Mouse (Mus musculus) kidney, embryonic 15.5 days (tissue): Measurements from ENCODE around the gene Adgrv1. TPM values are rescaled to one million over a fixed set of nuclear protein-coding genes. Genes with fewer than 3 reads are reported as not detected.

Experiments
- ATAC-seq: fragments of 200-750 bp; cut with Nextera tagmentation; replicated peaks from 2 replicates; pipeline ENCODE4 v1.8.0; 2017; ENCODE audit warnings: moderate TSS enrichment; ENCODE audit not compliant: low FRiP score
- H3K27ac ChIP-seq: fragments of 300-500 bp; sonication (generic); 2 replicates; pipeline ENCODE4 v1.5.1; 2015; ENCODE audit warnings: mild to moderate bottlenecking, inconsistent platforms
- H3K27me3 ChIP-seq: fragments of 300-500 bp; sonication (generic); 2 replicates; pipeline ENCODE4 v1.6.1; 2015; ENCODE audit warnings: inconsistent platforms
- H3K36me3 ChIP-seq: fragments of 300-500 bp; sonication (generic); 2 replicates; pipeline ENCODE4 v1.6.1; 2015; ENCODE audit warnings: inconsistent platforms
- H3K4me1 ChIP-seq: fragments of 300-500 bp; sonication (generic); 2 replicates; pipeline ENCODE4 v1.6.1; 2015; ENCODE audit warnings: inconsistent platforms
- H3K4me2 ChIP-seq: fragments of 300-500 bp; sonication (generic); 2 replicates; pipeline ENCODE4 v1.6.1; 2015; ENCODE audit warnings: moderate library complexity, mild to moderate bottlenecking, inconsistent platforms
- H3K4me3 ChIP-seq: fragments of 300-500 bp; sonication (generic); replicated peaks from 2 replicates; pipeline ENCODE4 v1.5.1; 2015; ENCODE audit warnings: mild to moderate bottlenecking, inconsistent platforms
- H3K9ac ChIP-seq: fragments of 300-500 bp; sonication (generic); 2 replicates; pipeline ENCODE4 v1.6.1; 2015; ENCODE audit warnings: mild to moderate bottlenecking, inconsistent platforms
- H3K9me3 ChIP-seq: fragments of 300-500 bp; sonication (generic); replicated peaks from 2 replicates; pipeline ENCODE4 v1.6.1; 2016; ENCODE audit warnings: inconsistent platforms
- WGBS: fragments of 180-500 bp; shearing (Covaris S2); methylation state at CpG from one replicate; pipeline ENCODE4 v1.1.7; 2015; ENCODE audit warnings: mixed read lengths; 5-methylcytosine and 5-hydroxymethylcytosine counted together
- polyA plus RNA-seq: library from polyadenylated mRNA; unstranded; fragments of >200 nt; fragmentation: Nextera tagmentation; extraction: Ambion mirVana; gene quantifications from 2 replicates; pipeline ENCODE4 v1.2.1, GENCODE M21; 2015

The Adgrv1 gene
- polyA plus RNA-seq, 1 experiment from 2014 or later = 4.3 TPM

DNA sequence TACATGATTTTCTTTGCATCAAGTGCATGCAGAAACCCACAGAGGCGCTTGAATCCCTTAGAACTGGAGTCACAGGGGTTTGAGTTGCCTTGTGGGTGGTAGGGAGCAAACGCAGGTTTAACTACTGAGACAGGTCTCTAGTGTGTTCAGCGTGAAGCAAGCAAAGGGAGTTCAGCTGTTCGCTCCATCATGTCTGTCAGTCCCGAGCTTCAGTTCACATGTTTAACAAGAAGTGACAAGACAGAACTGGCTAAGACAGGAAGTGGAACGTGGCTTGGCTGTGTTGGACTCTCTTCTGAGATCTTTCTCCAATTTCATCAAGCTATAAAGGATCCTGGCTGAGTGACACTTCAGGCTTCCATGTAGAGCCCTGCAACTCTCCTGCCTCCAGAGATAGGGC is 523.3 kb downstream of the Adgrv1 start:
- no peaks in the 10 kb centered on the region for H3K36me3 ChIP-seq
- no peak overlapping the region for H3K9ac ChIP-seq
- ATAC-seq = no peak
- H3K9me3 ChIP-seq = no peaks in the 10 kb centered on the region
- WGBS = 57% methylated on average over 6 of the region's 6 CpGs
- H3K4me3 ChIP-seq = no peak overlapping the region
- H3K27me3 ChIP-seq = no peaks in the 10 kb centered on the region
- H3K4me2 ChIP-seq = no peak overlapping the region
- peaks cover 10% of the 10 kb centered on the region for H3K4me1 ChIP-seq
- no peak overlapping the region for H3K27ac ChIP-seq

DNA sequence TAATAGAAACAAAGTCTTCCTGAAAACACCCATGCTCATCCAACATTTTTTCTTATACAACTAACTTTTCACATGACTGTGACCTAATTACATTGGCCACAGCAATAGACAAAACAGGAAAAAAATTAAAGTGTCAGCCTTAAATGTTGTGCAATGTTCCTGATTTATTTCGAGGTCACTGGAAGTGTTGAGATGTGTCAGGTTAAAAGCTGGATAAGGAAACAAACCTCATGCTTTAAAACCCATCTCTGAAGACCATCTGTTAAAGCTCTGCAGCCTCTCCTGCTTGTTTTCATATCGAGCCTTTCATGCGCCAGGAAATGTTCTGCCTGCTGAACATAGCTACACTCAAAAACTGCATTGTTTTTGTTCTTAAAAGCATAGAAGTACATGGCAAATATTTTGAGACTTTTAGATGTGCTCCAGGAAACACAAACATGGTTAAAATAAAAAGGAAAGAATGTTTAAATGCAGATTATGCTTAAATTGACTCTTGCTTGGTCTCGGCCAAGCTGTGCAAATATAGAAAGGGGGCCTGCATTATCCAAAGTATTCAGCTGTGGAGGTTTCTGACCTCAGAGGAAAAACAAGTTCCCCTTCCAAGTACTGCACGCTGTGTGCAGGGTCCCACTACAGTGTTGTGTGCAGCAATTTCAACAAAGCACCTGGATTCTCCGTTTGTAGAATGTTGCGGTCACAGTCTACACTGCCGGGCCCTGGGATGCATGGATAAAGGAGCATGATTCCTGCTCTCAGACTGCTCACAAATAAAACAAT is 524.2 kb downstream of the Adgrv1 start:
- WGBS = 38% methylated on average over 8 of the region's 8 CpGs
- Histone ChIP-seq H3K36me3 (no peaks in the 10 kb centered on the region), H3K9me3 (no peaks in the 10 kb centered on the region), H3K9ac (no peak overlapping the region), H3K4me3 (no peak overlapping the region), H3K4me1 (peaks cover 13% of the 10 kb centered on the region), H3K27me3 (no peaks in the 10 kb centered on the region), H3K27ac (peak overlapping the region; percentile 82), H3K4me2 (no peak overlapping the region)
- ATAC-seq = peak; percentile 66

DNA sequence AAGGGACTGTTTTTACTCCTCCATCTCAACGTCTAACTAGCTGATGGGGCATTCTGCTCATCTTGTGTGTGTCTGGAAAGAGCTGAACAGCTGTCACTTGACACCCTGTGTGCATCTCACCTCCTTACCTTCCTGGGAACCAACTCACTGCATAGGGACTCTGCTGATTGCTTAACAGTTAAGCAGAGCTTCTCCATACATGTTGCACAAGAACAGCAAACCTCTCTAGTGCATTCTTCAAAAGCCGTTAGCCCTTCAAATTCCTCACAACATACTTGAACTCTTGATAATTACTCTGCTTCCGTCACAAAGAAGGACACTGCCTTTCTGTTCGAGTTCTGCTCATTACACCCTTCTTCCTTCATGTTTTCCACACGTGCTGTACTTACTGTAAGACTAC is 525.5 kb downstream of the Adgrv1 start:
- no peaks in the 10 kb centered on the region for H3K27me3 ChIP-seq
- no peak overlapping the region for H3K9ac ChIP-seq
- ATAC-seq = no peak
- peaks cover 14% of the 10 kb centered on the region for H3K4me1 ChIP-seq
- no peak overlapping the region for H3K4me3 ChIP-seq
- H3K27ac ChIP-seq = no peak overlapping the region
- H3K4me2 ChIP-seq = no peak overlapping the region
- 48% methylated on average over 5 of the region's 5 CpGs for whole genome bisulfite sequencing
- H3K9me3 ChIP-seq = no peaks in the 10 kb centered on the region
- no peaks in the 10 kb centered on the region for H3K36me3 ChIP-seq

DNA sequence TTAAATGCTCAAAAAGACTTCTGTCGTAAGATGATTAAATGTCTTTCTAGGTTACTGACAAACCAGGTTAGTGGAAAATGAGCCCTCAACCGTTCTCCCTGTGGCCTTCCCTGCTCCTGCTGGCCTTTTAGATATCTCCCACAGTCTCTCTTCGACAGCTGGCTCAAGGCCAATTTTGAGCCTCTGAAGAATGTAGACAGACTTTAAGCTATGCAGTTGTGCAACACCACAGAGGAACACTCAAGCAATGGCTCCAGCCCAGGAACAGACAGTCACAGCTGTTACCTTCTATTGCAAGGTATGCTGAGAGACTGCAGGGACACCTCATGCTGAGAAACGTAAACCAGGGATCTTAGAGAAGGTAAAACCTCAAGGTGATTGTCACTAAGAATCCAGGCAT is 529.2 kb downstream of the Adgrv1 start:
- Histone ChIP-seq H3K27ac (no peak overlapping the region), H3K4me2 (no peak overlapping the region), H3K9me3 (no peaks in the 10 kb centered on the region), H3K36me3 (no peaks in the 10 kb centered on the region), H3K4me3 (no peak overlapping the region), H3K9ac (no peak overlapping the region), H3K27me3 (no peaks in the 10 kb centered on the region), H3K4me1 (0 out of 2 replicates have a peak, but pooled peaks cover 11% of the 10 kb centered on the region)
- ATAC-seq = peak; percentile 74
- 48% methylated on average over 4 of the region's 4 CpGs for WGBS

DNA sequence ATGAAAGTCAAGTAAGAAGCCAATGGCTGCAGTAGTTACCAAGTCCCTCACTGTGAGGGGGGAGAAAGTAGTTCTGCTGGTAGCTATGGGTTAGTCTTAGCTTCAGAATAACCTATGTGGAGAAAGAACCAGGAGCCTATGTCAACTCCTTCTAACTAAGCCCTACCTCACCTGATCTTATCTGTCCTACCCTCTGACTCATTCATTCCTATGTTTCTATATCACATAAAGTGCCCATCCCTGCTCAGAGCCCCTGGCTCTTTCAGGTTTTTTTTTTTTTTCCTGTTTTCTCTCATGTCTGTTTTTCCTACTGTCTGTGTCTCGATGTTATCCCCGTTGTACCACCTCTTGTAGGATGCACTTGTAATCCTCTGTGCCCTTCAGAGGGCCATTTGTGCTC is 536.5 kb downstream of the Adgrv1 start:
- Histone ChIP-seq H3K27me3 (no peaks in the 10 kb centered on the region), H3K4me1 (no peaks in the 10 kb centered on the region), H3K4me3 (no peak overlapping the region), H3K4me2 (no peak overlapping the region), H3K36me3 (no peaks in the 10 kb centered on the region), H3K27ac (no peak overlapping the region), H3K9me3 (no peaks in the 10 kb centered on the region), H3K9ac (no peak overlapping the region)
- ATAC-seq = no peak
- WGBS = 91% methylated on average over 2 of the region's 2 CpGs

DNA sequence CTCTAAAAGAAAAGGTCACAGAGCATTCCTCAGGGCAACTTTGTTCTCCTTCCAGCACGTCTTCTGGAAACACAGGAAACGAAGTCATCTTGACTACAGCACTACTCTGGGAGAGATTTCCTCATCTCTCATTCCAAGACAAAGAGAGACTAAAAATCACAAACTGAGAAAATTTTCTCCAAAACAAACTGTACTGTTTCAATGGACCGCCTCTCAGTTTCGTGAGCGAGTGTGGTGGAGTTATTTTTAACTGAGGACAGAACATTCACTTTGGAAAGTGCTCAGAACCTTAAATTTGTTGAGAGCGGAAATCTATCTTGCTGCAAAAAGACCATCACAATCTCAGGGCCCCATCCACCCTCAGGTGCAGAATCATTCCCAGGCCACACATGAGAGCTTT is 538.4 kb downstream of the Adgrv1 start:
- Histone ChIP-seq H3K4me3 (no peak overlapping the region), H3K27ac (no peak overlapping the region), H3K36me3 (no peaks in the 10 kb centered on the region), H3K9me3 (no peaks in the 10 kb centered on the region), H3K9ac (no peak overlapping the region), H3K4me2 (no peak overlapping the region), H3K27me3 (no peaks in the 10 kb centered on the region), H3K4me1 (no peaks in the 10 kb centered on the region)
- WGBS = 72% methylated on average over 6 of the region's 6 CpGs
- ATAC-seq = no peak

DNA sequence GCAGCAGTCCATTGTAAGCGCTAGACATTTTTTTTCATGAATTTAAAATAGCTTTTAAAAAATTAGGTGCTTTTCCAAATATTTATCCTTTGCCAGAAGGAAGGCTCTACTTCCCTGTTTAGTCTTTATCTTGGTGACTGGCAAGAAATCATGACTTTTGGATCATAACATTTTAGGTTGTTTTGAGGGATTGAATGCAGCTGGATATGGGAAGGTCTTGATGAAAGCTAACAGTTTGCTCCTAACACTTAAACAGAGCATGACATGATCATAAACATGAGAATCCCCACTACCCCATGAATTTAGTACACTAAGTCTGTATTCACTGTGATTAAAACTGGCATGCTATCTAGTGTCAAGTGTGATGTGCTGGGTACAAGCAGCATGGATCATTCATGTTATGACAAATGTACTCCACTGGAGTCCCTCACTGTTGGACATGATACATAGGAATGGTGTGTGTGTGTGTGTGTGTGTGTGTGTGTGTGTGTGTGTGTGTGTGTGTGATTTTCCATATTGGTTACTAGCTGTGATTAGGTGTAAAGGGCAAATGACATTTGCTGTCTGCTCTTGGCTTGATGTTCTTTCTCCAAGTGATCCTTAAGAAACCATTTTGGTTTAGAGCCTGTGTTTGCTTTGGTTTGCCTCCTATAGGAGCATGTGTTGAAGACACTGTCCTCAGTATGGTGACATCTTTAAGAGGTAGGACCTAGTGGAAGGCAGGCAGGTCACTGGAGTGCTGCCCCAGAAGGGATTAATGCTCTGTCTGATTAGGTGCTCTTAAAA is 542.7 kb downstream of the Adgrv1 start:
- Histone ChIP-seq H3K27ac (no peak overlapping the region), H3K4me2 (no peak overlapping the region), H3K4me3 (no peak overlapping the region), H3K27me3 (no peaks in the 10 kb centered on the region), H3K4me1 (no peaks in the 10 kb centered on the region), H3K36me3 (no peaks in the 10 kb centered on the region), H3K9me3 (no peaks in the 10 kb centered on the region), H3K9ac (no peak overlapping the region)
- ATAC-seq = no peak
- 93% methylated on average over 1 of the region's 1 CpGs for WGBS

DNA sequence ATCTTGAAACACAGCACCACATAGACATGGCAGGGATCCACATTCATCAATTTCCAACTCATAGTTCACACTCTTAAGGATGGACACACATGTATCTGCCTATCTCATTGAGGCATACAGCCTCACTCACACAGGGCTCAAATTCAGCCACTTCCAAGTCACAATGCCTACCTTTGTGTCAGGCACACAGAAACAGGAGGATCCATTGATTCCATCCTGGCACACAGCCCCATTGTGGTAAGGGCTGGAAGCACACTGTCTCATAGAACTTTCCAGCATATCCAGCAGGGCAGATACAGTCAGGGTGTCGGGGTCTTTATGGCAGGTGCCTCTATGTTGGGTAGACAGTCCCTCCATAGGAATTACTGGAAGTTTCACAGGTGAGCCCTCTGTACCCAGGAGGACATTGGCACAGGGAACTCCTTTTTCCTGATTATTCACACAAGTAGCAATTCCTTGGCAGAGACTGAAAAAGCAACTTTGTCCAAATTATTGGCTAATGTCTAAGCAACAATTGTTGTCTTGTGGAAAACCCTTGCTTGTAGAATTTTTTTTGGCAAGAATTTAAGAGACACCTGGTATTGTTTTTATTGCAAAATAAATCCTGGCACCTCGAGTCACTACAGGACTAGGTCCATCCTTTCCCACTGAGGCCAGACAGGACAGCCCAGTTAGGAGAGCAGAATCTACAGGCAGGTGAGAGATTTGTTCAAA is 545.8 kb downstream of the Adgrv1 start:
- H3K9me3 ChIP-seq = no peaks in the 10 kb centered on the region
- 76% methylated on average over 2 of the region's 2 CpGs for WGBS
- H3K27ac ChIP-seq = no peak overlapping the region
- no peaks in the 10 kb centered on the region for H3K36me3 ChIP-seq
- H3K4me3 ChIP-seq = no peak overlapping the region
- no peak overlapping the region for H3K4me2 ChIP-seq
- H3K27me3 ChIP-seq = no peaks in the 10 kb centered on the region
- no peaks in the 10 kb centered on the region for H3K4me1 ChIP-seq
- no peak overlapping the region for H3K9ac ChIP-seq
- ATAC-seq = no peak

DNA sequence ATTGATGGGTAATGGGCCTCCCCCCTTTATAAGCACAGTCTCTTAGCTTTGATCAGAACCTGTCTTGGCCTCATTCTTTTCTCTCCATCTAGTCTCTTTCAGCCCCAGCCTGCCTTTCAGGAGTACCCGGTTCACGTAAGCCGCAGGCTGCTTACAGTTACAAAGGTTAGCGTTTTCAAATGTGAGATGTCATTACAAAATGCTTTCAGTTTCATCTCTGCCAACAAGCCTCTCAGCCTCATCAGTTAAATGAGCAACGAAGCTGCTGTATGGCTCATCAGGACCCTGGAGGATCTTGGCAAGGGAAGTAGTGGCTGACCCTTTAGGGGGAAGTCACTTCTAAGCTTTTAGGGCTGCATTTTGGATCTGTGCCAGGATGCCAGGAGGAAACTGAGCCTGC is 560.7 kb downstream of the Adgrv1 start:
- no peaks in the 10 kb centered on the region for H3K9me3 ChIP-seq
- H3K4me2 ChIP-seq = no peak overlapping the region
- H3K4me3 ChIP-seq = no peak overlapping the region
- no peaks in the 10 kb centered on the region for H3K27me3 ChIP-seq
- no peak overlapping the region for H3K9ac ChIP-seq
- 84% methylated on average over 5 of the region's 5 CpGs for WGBS
- no peaks in the 10 kb centered on the region for H3K36me3 ChIP-seq
- ATAC-seq = no peak
- no peaks in the 10 kb centered on the region for H3K4me1 ChIP-seq
- H3K27ac ChIP-seq = no peak overlapping the region

DNA sequence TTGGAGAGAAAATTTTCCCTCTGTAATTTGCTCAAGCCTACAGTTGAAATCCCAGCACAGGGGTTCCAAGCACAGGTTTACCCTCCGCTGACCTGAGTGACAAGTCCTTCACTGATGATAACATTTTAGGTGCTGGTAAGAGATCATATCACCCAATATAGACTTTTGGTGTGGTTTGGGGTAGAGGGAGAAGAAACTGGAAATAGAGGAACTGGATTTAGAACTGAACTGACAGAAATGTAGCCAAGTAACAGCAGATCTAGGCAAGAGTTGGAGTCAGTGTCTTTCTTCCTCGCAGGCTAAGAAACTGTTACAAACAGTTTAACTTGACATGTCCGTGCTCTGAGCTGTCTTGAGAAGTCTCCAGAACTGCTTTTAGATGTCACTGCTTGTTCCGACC is 581.5 kb downstream of the Adgrv1 start:
- no peaks in the 10 kb centered on the region for H3K4me1 ChIP-seq
- 86% methylated on average over 4 of the region's 4 CpGs for WGBS
- no peak overlapping the region for H3K4me2 ChIP-seq
- H3K36me3 ChIP-seq = no peaks in the 10 kb centered on the region
- no peak overlapping the region for H3K4me3 ChIP-seq
- no peaks in the 10 kb centered on the region for H3K27me3 ChIP-seq
- ATAC-seq = no peak
- no peak overlapping the region for H3K9ac ChIP-seq
- H3K9me3 ChIP-seq = no peaks in the 10 kb centered on the region
- H3K27ac ChIP-seq = no peak overlapping the region

DNA sequence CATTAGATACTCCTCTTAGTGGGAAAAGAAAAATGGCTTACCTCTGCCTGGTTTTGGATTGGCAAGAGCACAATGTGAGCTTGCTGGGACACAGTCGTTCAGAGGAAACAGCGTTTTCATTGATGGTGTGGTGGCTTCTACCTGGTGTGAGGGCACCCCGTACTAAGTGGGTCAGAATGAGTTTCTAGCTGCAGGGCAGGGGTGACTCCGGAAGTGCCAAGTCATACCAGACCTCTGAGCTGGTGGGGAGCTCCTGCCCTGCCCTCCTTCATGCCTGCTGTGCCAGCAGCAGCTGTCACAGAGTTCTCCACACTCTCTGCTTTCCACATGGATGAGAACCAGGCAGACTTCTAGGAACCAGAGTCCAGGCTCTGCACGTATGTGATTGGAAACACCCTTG is 582.0 kb downstream of the Adgrv1 start:
- H3K4me2 ChIP-seq = no peak overlapping the region
- no peak overlapping the region for H3K27ac ChIP-seq
- 79% methylated on average over 5 of the region's 5 CpGs for WGBS
- no peaks in the 10 kb centered on the region for H3K4me1 ChIP-seq
- no peaks in the 10 kb centered on the region for H3K36me3 ChIP-seq
- H3K9me3 ChIP-seq = no peaks in the 10 kb centered on the region
- H3K9ac ChIP-seq = no peak overlapping the region
- no peak overlapping the region for H3K4me3 ChIP-seq
- no peaks in the 10 kb centered on the region for H3K27me3 ChIP-seq
- no peak for ATAC-seq

DNA sequence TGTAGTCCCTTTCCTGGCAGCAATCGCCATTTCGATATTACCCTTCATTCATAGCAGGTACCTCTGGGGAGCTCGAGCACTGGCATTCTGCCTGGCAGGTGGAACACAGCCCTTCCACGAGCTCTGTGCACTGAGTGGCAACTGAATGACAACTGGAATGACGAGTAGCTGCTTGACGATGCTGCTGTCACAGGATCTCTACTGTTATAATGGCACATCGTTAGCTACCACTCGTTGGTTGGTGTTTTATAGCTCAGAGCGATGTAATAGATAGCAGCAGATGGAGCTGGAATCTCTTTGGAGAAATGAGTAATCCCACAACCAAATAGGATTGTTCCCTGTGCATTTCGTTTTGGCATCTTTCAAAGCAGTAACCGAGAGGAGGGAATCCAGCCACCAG is 587.6 kb downstream of the Adgrv1 start:
- WGBS = 70% methylated on average over 11 of the region's 11 CpGs
- H3K27ac ChIP-seq = no peak overlapping the region
- no peaks in the 10 kb centered on the region for H3K4me1 ChIP-seq
- no peaks in the 10 kb centered on the region for H3K27me3 ChIP-seq
- no peak overlapping the region for H3K9ac ChIP-seq
- no peak for ATAC-seq
- no peak overlapping the region for H3K4me2 ChIP-seq
- no peaks in the 10 kb centered on the region for H3K9me3 ChIP-seq
- H3K36me3 ChIP-seq = no peaks in the 10 kb centered on the region
- no peak overlapping the region for H3K4me3 ChIP-seq
